Mouse (Mus musculus) cerebellum, adult 2 months (tissue): ENCODE data around the gene Ache.

Source experiments
- CTCF ChIP-seq: fragments of 200-500 bp; IDR thresholded peaks from 2 replicates; pipeline ENCODE4 v1.5.1; 2011; ENCODE audit warnings: low read depth, mild to moderate bottlenecking, control low read depth, low read length, moderate library complexity, borderline replicate concordance; ENCODE audit not compliant: insufficient read depth
- POLR2A ChIP-seq: fragments of 200-500 bp; IDR thresholded peaks from 2 replicates; pipeline ENCODE4 v1.6.1; 2011; ENCODE audit warnings: low read length, control low read depth, borderline replicate concordance; ENCODE audit not compliant: insufficient read depth

GRCm38 (mm10) chr5:137295712-137296111, 8.4 kb downstream of the Ache start:
- TF ChIP-seq CTCF (no peak), POLR2A (no peak)
